Mouse (Mus musculus): ENCODE measurements at regions not wholly inside any gene's neighbourhood (a gene's known extent, or its start where the extent isn't known, plus 50 kb on each side); places are given as distances from the start of the nearest gene placed in this dataset.

DNA sequence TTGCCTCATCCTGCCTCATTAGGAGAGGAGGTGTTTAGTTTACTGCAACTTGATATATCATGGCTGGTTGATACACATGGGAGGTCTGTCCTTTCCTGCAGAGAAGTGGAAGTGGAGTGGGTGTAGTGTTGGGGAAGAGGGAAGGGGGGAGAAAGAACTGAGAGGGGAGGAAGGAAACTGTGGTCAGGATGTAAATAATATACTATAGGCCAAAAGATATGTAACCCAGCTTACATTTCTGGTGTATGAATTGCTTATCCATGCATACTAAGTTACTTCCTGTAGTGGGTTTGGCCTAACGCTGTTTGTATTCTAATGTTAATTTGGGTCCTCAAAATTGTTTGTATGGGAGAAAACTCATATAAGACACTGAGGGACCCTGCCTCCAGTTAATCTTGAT, 289.6 kb downstream of the Cetn3 start:
- ATAC-seq (ENCODE audit: low read depth): no peak
- H3K27ac ChIP-seq (ENCODE audit: low read length): no peak overlapping the region
- H3K36me3 ChIP-seq (ENCODE audit: control insufficient read depth, insufficient read depth, low read length): no peaks in the 10 kb centered on the region
- no peaks in the 10 kb centered on the region for H3K4me1 ChIP-seq (replicated peaks; ENCODE audit: control insufficient read depth, insufficient read depth, low read length)
- H3K27me3 ChIP-seq (ENCODE audit: control insufficient read depth, insufficient read depth, low read depth, low read length): no peaks in the 10 kb centered on the region
- no peak overlapping the region for H3K4me2 ChIP-seq (ENCODE audit: low read depth, low read length)
- WGBS: 84% methylated on average over 1 of the region's 1 CpGs
- H3K9ac ChIP-seq (ENCODE audit: low read length): no peak overlapping the region
- no peaks in the 10 kb centered on the region for H3K9me3 ChIP-seq (ENCODE audit: control insufficient read depth, low read length)
- no peak overlapping the region for H3K4me3 ChIP-seq (ENCODE audit: low read length)

DNA sequence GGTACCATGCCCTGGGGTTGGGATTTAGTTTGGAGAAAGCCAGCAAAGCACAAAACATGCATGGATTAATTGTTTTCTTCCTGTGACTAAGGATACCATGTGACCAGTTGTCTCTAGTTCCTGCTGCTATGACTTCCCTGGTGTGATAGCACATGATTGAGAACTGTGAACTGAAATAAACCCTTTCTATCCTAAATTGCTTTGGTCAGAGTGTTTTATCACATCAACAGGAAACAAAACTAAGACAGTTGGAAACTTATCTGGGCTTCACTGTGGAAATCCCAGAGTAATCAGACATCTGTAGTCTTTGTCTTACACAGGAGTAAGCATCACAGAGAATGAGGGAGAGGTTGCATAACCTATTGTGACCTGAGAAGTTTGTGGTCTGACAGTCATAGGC, 290.5 kb downstream of the Cetn3 start:
- no peak overlapping the region for H3K9ac ChIP-seq (ENCODE audit: low read length)
- ATAC-seq (ENCODE audit: low read depth): no peak
- H3K4me3 ChIP-seq (ENCODE audit: low read length): no peak overlapping the region
- H3K27ac ChIP-seq (ENCODE audit: low read length): no peak overlapping the region
- H3K9me3 ChIP-seq (ENCODE audit: control insufficient read depth, low read length): no peaks in the 10 kb centered on the region
- no peaks in the 10 kb centered on the region for H3K27me3 ChIP-seq (ENCODE audit: control insufficient read depth, insufficient read depth, low read depth, low read length)
- H3K4me2 ChIP-seq (ENCODE audit: low read depth, low read length): no peak overlapping the region
- H3K4me1 ChIP-seq (replicated peaks; ENCODE audit: control insufficient read depth, insufficient read depth, low read length): no peaks in the 10 kb centered on the region
- no peaks in the 10 kb centered on the region for H3K36me3 ChIP-seq (ENCODE audit: control insufficient read depth, insufficient read depth, low read length)

DNA sequence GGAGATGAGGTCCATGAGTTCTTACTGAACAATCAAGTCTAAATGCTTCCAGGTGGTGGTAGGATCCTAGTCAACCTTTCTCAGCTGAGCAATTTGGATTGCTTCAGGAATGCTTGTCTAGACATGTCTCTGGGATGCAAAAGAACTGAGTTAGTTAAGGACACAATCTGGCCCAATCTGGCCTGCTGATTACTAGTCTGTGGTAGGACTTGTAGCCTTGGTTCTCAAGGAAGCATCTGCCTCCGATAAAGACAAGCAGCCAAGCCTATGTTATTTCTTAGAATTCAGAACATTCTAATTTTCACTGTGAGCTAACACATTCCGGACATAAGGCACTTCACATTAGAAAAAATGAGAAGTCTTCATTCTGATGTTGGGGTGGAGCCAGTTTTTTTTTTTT, 298.5 kb downstream of the Cetn3 start:
- no peaks in the 10 kb centered on the region for H3K9me3 ChIP-seq (ENCODE audit: control insufficient read depth, low read length)
- WGBS: 82% methylated on average over 2 of the region's 2 CpGs
- no peak overlapping the region for H3K4me3 ChIP-seq (ENCODE audit: low read length)
- H3K27ac ChIP-seq (ENCODE audit: low read length): no peak overlapping the region
- no peaks in the 10 kb centered on the region for H3K36me3 ChIP-seq (ENCODE audit: control insufficient read depth, insufficient read depth, low read length)
- no peaks in the 10 kb centered on the region for H3K4me1 ChIP-seq (replicated peaks; ENCODE audit: control insufficient read depth, insufficient read depth, low read length)
- no peak overlapping the region for H3K9ac ChIP-seq (ENCODE audit: low read length)
- ATAC-seq (ENCODE audit: low read depth): no peak
- H3K27me3 ChIP-seq (ENCODE audit: control insufficient read depth, insufficient read depth, low read depth, low read length): no peaks in the 10 kb centered on the region
- no peak overlapping the region for H3K4me2 ChIP-seq (ENCODE audit: low read depth, low read length)

DNA sequence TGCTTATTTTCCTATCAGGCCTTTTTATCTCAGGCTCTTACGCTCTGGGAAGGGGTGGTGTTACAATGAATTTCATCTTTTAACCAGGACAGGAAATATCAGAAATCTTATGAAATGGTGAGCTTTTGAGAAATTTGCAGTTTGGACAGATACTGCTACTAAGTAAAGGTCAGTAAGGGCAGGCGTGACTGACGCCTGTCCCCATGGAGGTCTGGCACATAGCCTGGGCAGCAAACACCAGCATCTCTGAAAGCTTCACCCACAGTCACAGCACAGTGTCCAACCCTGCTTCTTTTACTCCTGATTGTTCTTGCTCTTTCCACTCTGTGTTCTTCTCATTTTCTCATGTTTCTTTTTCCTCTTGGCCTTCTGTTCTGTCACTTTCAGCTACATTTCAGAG, 304.8 kb downstream of the Cetn3 start:
- no peaks in the 10 kb centered on the region for H3K4me1 ChIP-seq (replicated peaks; ENCODE audit: control insufficient read depth, insufficient read depth, low read length)
- H3K36me3 ChIP-seq (ENCODE audit: control insufficient read depth, insufficient read depth, low read length): no peaks in the 10 kb centered on the region
- H3K4me2 ChIP-seq (ENCODE audit: low read depth, low read length): no peak overlapping the region
- H3K9ac ChIP-seq (ENCODE audit: low read length): no peak overlapping the region
- H3K27ac ChIP-seq (ENCODE audit: low read length): no peak overlapping the region
- WGBS: 53% methylated on average over 3 of the region's 3 CpGs
- ATAC-seq (ENCODE audit: low read depth): no peak
- no peak overlapping the region for H3K4me3 ChIP-seq (ENCODE audit: low read length)
- H3K27me3 ChIP-seq (ENCODE audit: control insufficient read depth, insufficient read depth, low read depth, low read length): no peaks in the 10 kb centered on the region
- H3K9me3 ChIP-seq (ENCODE audit: control insufficient read depth, low read length): no peaks in the 10 kb centered on the region

DNA sequence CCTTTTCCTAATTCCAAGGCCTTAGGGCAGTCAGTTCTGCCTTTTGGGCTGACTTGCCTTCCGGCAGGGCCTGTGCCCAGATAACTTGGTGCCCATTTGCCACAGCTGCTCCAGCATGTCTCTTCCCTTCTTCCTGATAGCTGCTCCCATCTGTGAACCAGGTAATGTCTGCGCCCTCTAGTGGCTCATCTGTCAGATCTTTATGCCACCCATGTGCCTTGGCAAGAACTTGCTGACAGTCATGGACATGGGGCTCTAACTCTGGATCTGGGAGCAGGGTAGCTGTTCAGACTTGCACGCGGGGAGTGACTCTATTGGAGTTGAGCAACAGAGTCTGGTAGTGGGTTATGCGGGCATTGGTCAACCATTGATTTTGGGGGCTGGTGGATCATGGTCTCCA, 309.3 kb downstream of the Cetn3 start:
- 83% methylated on average over 5 of the region's 5 CpGs for WGBS
- H3K27me3 ChIP-seq (ENCODE audit: control insufficient read depth, insufficient read depth, low read depth, low read length): no peaks in the 10 kb centered on the region
- H3K4me2 ChIP-seq (ENCODE audit: low read depth, low read length): no peak overlapping the region
- no peaks in the 10 kb centered on the region for H3K36me3 ChIP-seq (ENCODE audit: control insufficient read depth, insufficient read depth, low read length)
- no peaks in the 10 kb centered on the region for H3K9me3 ChIP-seq (ENCODE audit: control insufficient read depth, low read length)
- no peak overlapping the region for H3K4me3 ChIP-seq (ENCODE audit: low read length)
- H3K27ac ChIP-seq (ENCODE audit: low read length): no peak overlapping the region
- ATAC-seq (ENCODE audit: low read depth): no peak
- H3K4me1 ChIP-seq (replicated peaks; ENCODE audit: control insufficient read depth, insufficient read depth, low read length): no peaks in the 10 kb centered on the region
- no peak overlapping the region for H3K9ac ChIP-seq (ENCODE audit: low read length)

DNA sequence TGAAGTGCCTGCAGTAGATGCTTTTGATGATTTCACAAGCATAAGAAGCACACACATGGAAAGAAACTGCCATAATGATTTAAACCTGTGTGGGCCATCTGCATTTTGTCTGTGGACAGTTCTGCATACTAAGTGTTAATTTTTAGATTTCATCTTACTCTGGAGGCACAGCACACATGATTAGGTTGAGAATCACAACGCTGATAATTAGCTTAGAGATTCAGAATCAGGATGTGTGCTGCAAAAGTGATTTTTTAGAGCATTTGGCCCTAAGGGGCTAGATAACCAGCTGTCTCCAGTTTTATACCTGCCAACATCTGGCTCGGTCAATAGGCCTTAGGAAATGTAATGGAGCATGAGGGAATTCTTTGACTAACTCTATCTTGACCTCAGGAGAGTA, 323.2 kb downstream of the Cetn3 start:
- Histone ChIP-seq H3K27me3 (ENCODE audit: control insufficient read depth, insufficient read depth, low read depth, low read length) (no peaks in the 10 kb centered on the region), H3K9me3 (ENCODE audit: control insufficient read depth, low read length) (no peaks in the 10 kb centered on the region)

DNA sequence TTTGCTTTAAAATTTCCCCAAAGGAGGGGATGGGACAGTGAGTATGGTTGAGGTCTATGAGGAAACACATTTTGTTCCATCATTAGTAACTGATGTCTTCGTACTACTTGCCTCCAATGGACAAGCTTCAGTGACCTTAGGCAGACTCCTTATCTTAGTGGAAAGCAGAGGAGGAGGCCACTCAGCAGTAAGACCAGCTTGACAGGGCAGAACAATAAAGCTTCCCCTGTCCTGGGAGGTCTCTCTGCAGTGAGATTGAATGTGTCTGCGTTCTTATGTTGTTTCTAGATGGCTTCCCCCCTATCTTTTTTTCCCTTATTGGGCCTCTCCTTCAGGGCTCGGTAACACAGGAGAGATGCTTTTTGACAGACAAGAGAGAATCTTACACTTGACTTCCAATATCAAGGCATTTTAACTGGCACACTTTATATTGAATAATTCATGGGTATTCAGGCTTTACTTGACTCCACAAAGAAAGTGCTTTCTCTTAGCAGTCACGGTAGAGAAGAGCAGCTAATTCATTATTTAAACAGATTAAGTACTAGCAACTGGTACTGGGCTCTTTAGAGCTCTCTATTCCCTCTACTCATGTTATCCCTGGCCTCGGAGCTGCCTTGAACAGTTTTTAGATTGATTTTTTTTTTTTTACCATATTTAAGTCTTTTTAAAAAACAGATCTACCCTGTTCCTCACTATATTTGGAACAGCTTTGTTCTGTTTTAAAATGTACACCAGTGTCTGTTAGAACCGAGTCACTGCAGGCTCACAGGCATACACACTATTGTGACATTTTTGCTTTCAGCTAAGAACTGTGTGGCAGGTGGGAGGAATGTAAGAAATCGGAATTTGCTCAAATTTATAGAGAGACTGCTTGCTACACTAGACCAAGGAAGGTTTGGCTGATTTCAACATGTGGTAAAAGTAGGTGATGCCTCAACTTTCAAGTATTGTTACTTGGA, 347.2 kb downstream of the Cetn3 start:
- no peak for ATAC-seq (ENCODE audit: low read depth)
- Histone ChIP-seq H3K4me2 (ENCODE audit: low read depth, low read length) (no peak overlapping the region), H3K4me1 (replicated peaks; ENCODE audit: control insufficient read depth, insufficient read depth, low read length) (no peaks in the 10 kb centered on the region), H3K27me3 (ENCODE audit: control insufficient read depth, insufficient read depth, low read depth, low read length) (no peaks in the 10 kb centered on the region), H3K9ac (ENCODE audit: low read length) (no peak overlapping the region), H3K27ac (ENCODE audit: low read length) (no peak overlapping the region), H3K9me3 (ENCODE audit: control insufficient read depth, low read length) (no peaks in the 10 kb centered on the region), H3K36me3 (ENCODE audit: control insufficient read depth, insufficient read depth, low read length) (no peaks in the 10 kb centered on the region), H3K4me3 (ENCODE audit: low read length) (no peak overlapping the region)
- WGBS: 58% methylated on average over 7 of the region's 7 CpGs

More for the DNA sequence above, 323.2 kb downstream of the Cetn3 start:
- Histone ChIP-seq H3K4me1 (replicated peaks; ENCODE audit: control insufficient read depth, insufficient read depth, low read length) (no peaks in the 10 kb centered on the region), H3K4me3 (ENCODE audit: low read length) (no peak overlapping the region), H3K9ac (ENCODE audit: low read length) (no peak overlapping the region), H3K27ac (ENCODE audit: low read length) (no peak overlapping the region), H3K36me3 (ENCODE audit: control insufficient read depth, insufficient read depth, low read length) (no peaks in the 10 kb centered on the region), H3K4me2 (ENCODE audit: low read depth, low read length) (no peak overlapping the region)
- ATAC-seq (ENCODE audit: low read depth): no peak
- WGBS: 74% methylated on average over 2 of the region's 2 CpGs
